In genomic region chr7:80166740-80167139, GRCm38 (mm10) we compare ENCODE assay signal across 8 mouse cellular contexts. TPM values are rescaled to one million over a fixed set of nuclear protein-coding genes. Genes with fewer than 3 reads are reported as not detected.
DNase-seq lines count a peak whose midpoint lies in the region; ATAC-seq and TF ChIP-seq lines count a peak whose summit lies in the region.

No protein-coding gene starts in this region.

- no peak overlapping the region for H3K4me3 ChIP-seq in embryonic fibroblast, embryonic 13.5 days (ENCODE audit: insufficient read depth, low read length)
- H3K4me3 ChIP-seq in kidney, embryonic 14.5 days (ENCODE audit: low read length) = no peak overlapping the region
- no peak overlapping the region for H3K4me3 ChIP-seq in forebrain, embryonic 15.5 days

- no peak overlapping the region for H3K9ac ChIP-seq in kidney, embryonic 14.5 days (ENCODE audit: low read depth, low read length)
- no peak overlapping the region for H3K9ac ChIP-seq in forebrain, embryonic 15.5 days (replicated peaks)

- peak; percentile 91 for DNase-seq in ovary, adult 18-20 months (ENCODE audit: low spot score)
- no peak for DNase-seq in ovary, postnatal 10 days (ENCODE audit: low spot score)
- peak; percentile 63 to 71 for DNase-seq in spleen, postnatal 36 days (ENCODE audit: low spot score in 2 of 2)
- DNase-seq in right cerebral cortex, postnatal 10 days (ENCODE audit: low spot score in 2 of 2) = no peak
- no peak for DNase-seq in left cerebral cortex, postnatal 10 days (ENCODE audit: extremely low spot score in 1 of 2, low spot score in 2 of 2)

- no peak for TF ChIP-seq CTCF in embryonic fibroblast, embryonic 13.5 days (IDR thresholded peaks at IDR 0.05; ENCODE audit: borderline replicate concordance, insufficient read depth, low read length)

- H3K27me3 ChIP-seq in kidney, embryonic 14.5 days (ENCODE audit: control insufficient read depth, insufficient read depth, low read length) = no peaks in the 10 kb centered on the region
- H3K27me3 ChIP-seq in forebrain, embryonic 15.5 days = no peaks in the 10 kb centered on the region

- H3K4me2 ChIP-seq in kidney, embryonic 14.5 days (replicated peaks; ENCODE audit: low read depth, low read length) = no peak overlapping the region
- H3K4me2 ChIP-seq in forebrain, embryonic 15.5 days (replicated peaks) = no peak overlapping the region

- H3K4me1 ChIP-seq in embryonic fibroblast, embryonic 13.5 days (ENCODE audit: control insufficient read depth, insufficient read depth, low read length) = peaks cover 12% of the 10 kb centered on the region
- 0 out of 2 replicates have a peak, but pooled peaks cover 7% of the 10 kb centered on the region for H3K4me1 ChIP-seq in kidney, embryonic 14.5 days (ENCODE audit: control insufficient read depth, insufficient read depth, low read length)
- peaks cover 7% of the 10 kb centered on the region; the same call in 1 of the 2 replicates for H3K4me1 ChIP-seq in forebrain, embryonic 15.5 days

- WGBS in kidney, embryonic 14.5 days = 29% methylated on average over 7 of the region's 7 CpGs
- WGBS in forebrain, embryonic 15.5 days = 70% methylated on average over 7 of the region's 7 CpGs

- peak overlapping the region; percentile 48 for H3K27ac ChIP-seq in embryonic fibroblast, embryonic 13.5 days (ENCODE audit: insufficient read depth, low read length)
- H3K27ac ChIP-seq in kidney, embryonic 14.5 days (ENCODE audit: low read depth, low read length) = no peak overlapping the region
- no peak overlapping the region for H3K27ac ChIP-seq in forebrain, embryonic 15.5 days (replicated peaks)

- intact Hi-C loops in left cerebral cortex, postnatal 10 days (cut with DNase I) = no loop called here

- H3K36me3 ChIP-seq in kidney, embryonic 14.5 days (ENCODE audit: control insufficient read depth, insufficient read depth, low read length) = no peaks in the 10 kb centered on the region
- H3K36me3 ChIP-seq in forebrain, embryonic 15.5 days = no peaks in the 10 kb centered on the region

- no peaks in the 10 kb centered on the region for H3K9me3 ChIP-seq in kidney, embryonic 14.5 days (ENCODE audit: control insufficient read depth, low read length)
- H3K9me3 ChIP-seq in forebrain, embryonic 15.5 days = no peaks in the 10 kb centered on the region

- TF ChIP-seq POLR2A in embryonic fibroblast, embryonic 13.5 days (IDR thresholded peaks at IDR 0.05; ENCODE audit: low read depth, low read length) = no peak

- peak; percentile 90 for ATAC-seq in kidney, embryonic 14.5 days (ENCODE audit: low FRiP score, low TSS enrichment)
- ATAC-seq in forebrain, embryonic 15.5 days (replicated peaks) = no peak

RNA-seq across cellular contexts. Expression of gene Sema4b, which starts 19.9 kb away (rescaled TPM):
- 6.4 and 8.0 TPM in 2 replicates for polyA plus RNA-seq in embryonic fibroblast, embryonic 13.5 days (2011; ENCODE audit: insufficient read length, low read depth, missing spikeins)
- 13.0 and 19.9 TPM in 2 replicates for polyA plus RNA-seq in kidney, embryonic 14.5 days (2014; fragmentation: Nextera tagmentation; extraction: Ambion mirVana)
- polyA plus RNA-seq in forebrain, embryonic 15.5 days (2015; fragmentation: Nextera tagmentation; extraction: Ambion mirVana) = 22.7 and 24.7 TPM in 2 replicates
- 10 to 100 TPM; 23.5 to 23.7 TPM for total RNA-seq in left cerebral cortex, postnatal 10 days (2021)

RNA-seq across cellular contexts. Expression of gene Idh2, which starts 51.5 kb away (rescaled TPM):
- polyA plus RNA-seq in embryonic fibroblast, embryonic 13.5 days (2011; ENCODE audit: insufficient read length, low read depth, missing spikeins) = 84.2 and 116 TPM in 2 replicates
- polyA plus RNA-seq in kidney, embryonic 14.5 days (2014; fragmentation: Nextera tagmentation; extraction: Ambion mirVana) = 549 and 658 TPM in 2 replicates
- 299 and 300 TPM in 2 replicates for polyA plus RNA-seq in forebrain, embryonic 15.5 days (2015; fragmentation: Nextera tagmentation; extraction: Ambion mirVana)
- 10 to 100 TPM; 44.8 to 45.6 TPM for total RNA-seq in left cerebral cortex, postnatal 10 days (2021)

Comparison
In these comparisons a context has a peak if more than half of its experiments do, and no peak if none do; other contexts are left out.
1. DNase-seq: peak in ovary, adult 18-20 months (single experiment) and spleen, postnatal 36 days (2 of 2); none in ovary, postnatal 10 days (single experiment), right cerebral cortex, postnatal 10 days (0 of 2) and left cerebral cortex, postnatal 10 days (0 of 2).